Mouse (Mus musculus) bone marrow, adult 2 months (tissue): ENCODE data around the gene Tm6sf1. TPM values are rescaled to one million over a fixed set of nuclear protein-coding genes. Genes with fewer than 3 reads are reported as not detected.

Experiments
- H3K27ac ChIP-seq: fragments of 200-500 bp; 2 replicates; pipeline ENCODE4 v1.5.1; 2012; ENCODE audit warnings: low read depth, mild to moderate bottlenecking, control low read depth, inconsistent platforms, low read length; ENCODE audit not compliant: control insufficient read depth, poor library complexity, insufficient read depth
- H3K4me1 ChIP-seq: fragments of 200-500 bp; 2 replicates; pipeline ENCODE4 v1.6.1; 2011; ENCODE audit warnings: low read length; ENCODE audit not compliant: control insufficient read depth, insufficient read depth
- H3K4me3 ChIP-seq: fragments of 200-500 bp; replicated peaks from 2 replicates; pipeline ENCODE3; 2011; ENCODE audit warnings: mild to moderate bottlenecking, low read depth, low read length, control low read depth; ENCODE audit not compliant: control insufficient read depth
- CTCF ChIP-seq: fragments of 200-500 bp; IDR thresholded peaks from 2 replicates; pipeline ENCODE4 v1.5.1; 2011; ENCODE audit warnings: low read length, control low read depth; ENCODE audit not compliant: control insufficient read depth, insufficient read depth
- POLR2A ChIP-seq: fragments of 200-500 bp; IDR thresholded peaks from 2 replicates; pipeline ENCODE4 v1.6.1; 2011; ENCODE audit warnings: low read depth, mild to moderate bottlenecking, control low read depth, low read length, borderline replicate concordance; ENCODE audit not compliant: control insufficient read depth
- WGBS: fragments of 180-500 bp; shearing (Covaris S2); methylation state at CpG from one replicate; pipeline ENCODE4 v1.1.7; 2018; 5-methylcytosine and 5-hydroxymethylcytosine counted together
- polyA plus RNA-seq: library from polyadenylated mRNA; stranded (reverse); fragments of >200 nt; gene quantifications from 2 replicates; pipeline ENCODE4 v1.2.4, GENCODE M21; 2011; ENCODE audit warnings: low replicate concordance; ENCODE audit not compliant: missing spikeins, insufficient read depth, insufficient read length

The Tm6sf1 gene
- polyA plus RNA-seq, 1 experiment = 46.2 TPM

GRCm38 (mm10) chr7:81933061-81933600, 74.3 kb downstream of the Tm6sf1 start:
- 7% methylated on average over 23 of the region's 23 CpGs for WGBS
- Histone ChIP-seq H3K4me3 (peak overlapping the region; percentile 9), H3K4me1 (no peaks in the 10 kb centered on the region), H3K27ac (no peak overlapping the region)
- TF ChIP-seq CTCF (no peak), POLR2A (no peak)

- Histone ChIP-seq H3K4me1 (no peaks in the 10 kb centered on the region), H3K27ac (no peak overlapping the region), H3K4me3 (peak overlapping the region; percentile 20)
- WGBS = under 1% methylated on average over 103 of the region's 103 CpGs
- TF ChIP-seq CTCF (no peak), POLR2A (no peak)
Observed at GRCm38 (mm10) chr7:81933601-81934266, 74.9 kb downstream of the Tm6sf1 start.

Other genes starting within 250 kb of the Tm6sf1 start
- 0.43 and 2.1 TPM in 2 replicates for gene Homer2, start 151.5 kb upstream of the Tm6sf1 start, polyA plus RNA-seq
- 13.7 and 20.9 TPM in 2 replicates for gene Ramac, start 96.1 kb upstream of the Tm6sf1 start, polyA plus RNA-seq
- gene 3110040N11Rik, start 69.5 kb upstream of the Tm6sf1 start, polyA plus RNA-seq = 12.1 and 13.9 TPM in 2 replicates
- gene Btbd1, start 29.6 kb upstream of the Tm6sf1 start, polyA plus RNA-seq = 20.6 and 37.0 TPM in 2 replicates
- gene Gm10160, start 3.2 kb upstream of the Tm6sf1 start, polyA plus RNA-seq = not detected in 2 replicates
- 1.1 and 1.4 TPM in 2 replicates for gene Hdgfl3, start 75.5 kb downstream of the Tm6sf1 start, polyA plus RNA-seq
- gene Bnc1, start 133.3 kb downstream of the Tm6sf1 start, polyA plus RNA-seq = not detected in 2 replicates